Comparison of ENCODE assay signal across 33 mouse cellular contexts in genomic region chr2:151868196-151868595, GRCm38 (mm10). TPM values are rescaled to one million over a fixed set of nuclear protein-coding genes. Genes with fewer than 3 reads are reported as not detected.
"Had no signal": no experiment of that assay in that cellular context is flagged by ENCODE, and none has a peak within 500 bp of the region (broad histone marks: within the 10 kb centered on the region; RNA-seq: fewer than 3 reads in every experiment).

No protein-coding gene starts in this region.

- ATAC-seq: forebrain, embryonic 13.5 days; forebrain, embryonic 14.5 days; forebrain, embryonic 15.5 days; forebrain, embryonic 16.5 days; forebrain, postnatal 0 days had no signal

- DNase-seq: cerebellum, adult 8-10 months; cerebellum, adult 9-10 months; cerebellum, adult 9-11 months; cerebellum, postnatal 10 days; cerebellum, postnatal 14 days; cerebellum, postnatal 25 days; cerebellum, postnatal 36 days; embryo, embryonic 11 days; forebrain, postnatal 0 days; gastrocnemius, adult 2 months; gastrocnemius, postnatal 10 days; gastrocnemius, postnatal 14 days; gastrocnemius, postnatal 25 days; gastrocnemius, postnatal 36 days; heart, adult 18-20 months; heart, adult 2 months had no signal

- H3K4me3 ChIP-seq: embryonic facial prominence, embryonic 10.5 days; embryonic facial prominence, embryonic 12.5 days; embryonic facial prominence, embryonic 13.5 days; embryonic facial prominence, embryonic 15.5 days; erythroblast, embryonic 14.5 days; forebrain, embryonic 10.5 days; forebrain, embryonic 12.5 days; forebrain, embryonic 13.5 days; forebrain, embryonic 15.5 days; gastrocnemius, adult 2 months; heart, adult 2 months had no signal

- H3K27me3 ChIP-seq: embryonic facial prominence, embryonic 12.5 days; embryonic facial prominence, embryonic 13.5 days; embryonic facial prominence, embryonic 15.5 days; forebrain, embryonic 12.5 days; forebrain, embryonic 13.5 days; forebrain, embryonic 15.5 days had no signal

- H3K9me3 ChIP-seq: embryonic facial prominence, embryonic 10.5 days; embryonic facial prominence, embryonic 12.5 days; embryonic facial prominence, embryonic 13.5 days; embryonic facial prominence, embryonic 15.5 days; forebrain, embryonic 10.5 days; forebrain, embryonic 12.5 days; forebrain, embryonic 13.5 days; forebrain, embryonic 15.5 days had no signal

- H3K4me2 ChIP-seq: embryonic facial prominence, embryonic 12.5 days; embryonic facial prominence, embryonic 13.5 days; embryonic facial prominence, embryonic 15.5 days; forebrain, embryonic 12.5 days; forebrain, embryonic 13.5 days; forebrain, embryonic 15.5 days had no signal

- H3K4me1 ChIP-seq: embryonic facial prominence, embryonic 12.5 days; embryonic facial prominence, embryonic 13.5 days; embryonic facial prominence, embryonic 15.5 days; forebrain, embryonic 12.5 days; forebrain, embryonic 13.5 days; forebrain, embryonic 15.5 days had no signal

- H3K9ac ChIP-seq: embryonic facial prominence, embryonic 12.5 days; embryonic facial prominence, embryonic 13.5 days; embryonic facial prominence, embryonic 15.5 days; forebrain, embryonic 12.5 days; forebrain, embryonic 13.5 days; forebrain, embryonic 15.5 days; forebrain, postnatal 0 days had no signal

- H3K36me3 ChIP-seq: embryonic facial prominence, embryonic 10.5 days; embryonic facial prominence, embryonic 12.5 days; embryonic facial prominence, embryonic 13.5 days; embryonic facial prominence, embryonic 15.5 days; forebrain, embryonic 10.5 days; forebrain, embryonic 12.5 days; forebrain, embryonic 15.5 days had no signal

- H3K27ac ChIP-seq: embryonic facial prominence, embryonic 10.5 days; embryonic facial prominence, embryonic 12.5 days; embryonic facial prominence, embryonic 13.5 days; embryonic facial prominence, embryonic 15.5 days; forebrain, embryonic 10.5 days; forebrain, embryonic 12.5 days; forebrain, embryonic 13.5 days; forebrain, embryonic 15.5 days; gastrocnemius, adult 2 months; heart, adult 2 months had no signal

RNA-seq across cellular contexts. Expression of gene Rspo4, which starts 25.5 kb away (rescaled TPM):
- total RNA-seq: common myeloid progenitor, adult 5-6 weeks; gastrocnemius, adult 2 months; gastrocnemius, adult 8-10 months; gastrocnemius, postnatal 10 days; gastrocnemius, postnatal 14 days; gastrocnemius, postnatal 25 days; gastrocnemius, postnatal 36 days; granulocyte monocyte progenitor cell, adult 5-6 weeks; heart, adult 18-20 months; heart, adult 2 months; heart, adult 8-10 months had no signal
- polyA plus RNA-seq: erythroblast, embryonic 14.5 days; forebrain, embryonic 12.5 days; forebrain, embryonic 14.5 days; gonadal fat pad, adult 2 months; heart, adult 2 months had no signal

RNA-seq across cellular contexts. Expression of gene Angpt4, which starts 42.8 kb away (rescaled TPM):
- total RNA-seq: common myeloid progenitor, adult 5-6 weeks; granulocyte monocyte progenitor cell, adult 5-6 weeks had no signal
- polyA plus RNA-seq: erythroblast, embryonic 14.5 days; forebrain, embryonic 11.5 days; forebrain, embryonic 13.5 days; forebrain, embryonic 14.5 days; forebrain, embryonic 15.5 days had no signal
